Comparison of ENCODE assay signal across 9 mouse cellular contexts in the genomic region with DNA sequence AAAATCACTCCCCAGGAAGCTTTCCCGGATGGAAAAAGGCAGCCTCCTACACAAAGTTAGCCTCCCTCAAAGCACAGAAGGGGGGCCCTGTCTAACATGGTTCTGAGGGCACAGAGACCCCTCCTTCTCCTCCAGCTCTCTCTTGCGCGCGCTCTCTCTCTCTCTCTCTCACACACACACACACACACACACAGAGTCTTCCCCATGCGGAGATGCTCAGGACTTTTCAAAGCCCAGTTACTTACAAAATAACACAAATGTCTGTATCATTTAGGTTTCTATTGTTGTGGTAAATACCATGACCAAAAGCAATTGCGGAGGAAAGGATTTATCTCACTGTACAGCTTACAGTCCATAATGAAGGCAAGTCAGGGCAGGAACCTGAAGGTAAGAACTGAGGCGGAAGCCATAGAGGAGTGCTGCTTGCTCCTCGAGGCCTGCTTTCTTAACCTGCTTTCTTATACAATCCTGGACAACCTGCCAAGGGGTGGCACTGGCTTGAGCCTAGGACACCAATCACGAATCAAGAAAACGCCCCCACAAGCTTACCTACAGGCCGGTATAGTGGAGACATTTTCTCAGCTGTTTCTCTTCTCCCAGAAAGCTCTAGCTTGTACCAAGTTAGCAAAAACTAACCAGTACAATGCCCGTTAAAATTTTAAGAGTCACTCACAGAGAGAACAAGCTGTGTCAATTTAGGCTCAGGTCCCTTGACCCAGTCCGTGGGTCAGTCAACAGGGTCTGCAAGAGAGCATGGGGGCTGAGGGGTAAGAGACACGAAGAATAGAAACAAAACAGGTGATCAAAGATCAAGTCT. TPM values are rescaled to one million over a fixed set of nuclear protein-coding genes. Genes with fewer than 3 reads are reported as not detected.
DNase-seq lines count a peak whose midpoint lies in the region; ATAC-seq and TF ChIP-seq lines count a peak whose summit lies in the region.
"Had no signal": no experiment of that assay in that cellular context is flagged by ENCODE, and none has a peak within 500 bp of the region (broad histone marks: within the 10 kb centered on the region; RNA-seq: fewer than 3 reads in every experiment).

No protein-coding gene starts in this region.

- no peaks in the 10 kb centered on the region for H3K27me3 ChIP-seq in kidney, adult 2 months (replicated peaks; ENCODE audit: control insufficient read depth, insufficient read depth, low read length)
- no peaks in the 10 kb centered on the region for H3K27me3 ChIP-seq in embryonic facial prominence, embryonic 14.5 days (replicated peaks; ENCODE audit: control insufficient read depth, insufficient read depth, low read length)
- no peaks in the 10 kb centered on the region for H3K27me3 ChIP-seq in liver, embryonic 15.5 days

- peak; percentile 39; the same call in 1 of the 2 replicates for ATAC-seq in embryonic facial prominence, embryonic 14.5 days (ENCODE audit: low read depth)
- ATAC-seq in liver, embryonic 15.5 days (ENCODE audit: insufficient read depth): no peak

- WGBS in kidney, adult 2 months: 83% methylated on average over 14 of the region's 14 CpGs
- 67% methylated on average over 14 of the region's 14 CpGs for WGBS in embryonic facial prominence, embryonic 14.5 days
- WGBS in liver, embryonic 15.5 days (ENCODE audit: insufficient replicate concordance): 68% methylated on average over 14 of the region's 14 CpGs

- no peak overlapping the region for H3K27ac ChIP-seq in kidney, adult 2 months (ENCODE audit: insufficient read depth, low read depth, low read length)
- 0 out of 2 replicates have a peak overlapping the region, but pooled peaks have one; percentile 23 for H3K27ac ChIP-seq in embryonic facial prominence, embryonic 14.5 days (replicated peaks; ENCODE audit: low read depth, low read length)
- no peak overlapping the region for H3K27ac ChIP-seq in liver, embryonic 15.5 days (replicated peaks)

- no peaks in the 10 kb centered on the region for H3K9me3 ChIP-seq in embryonic facial prominence, embryonic 14.5 days (ENCODE audit: control insufficient read depth, low read length)
- H3K9me3 ChIP-seq in liver, embryonic 15.5 days (replicated peaks): no peaks in the 10 kb centered on the region

- no peak for TF ChIP-seq CTCF in kidney, adult 2 months (conservative IDR thresholded peaks at IDR 0.05; ENCODE audit: insufficient read depth, insufficient read length, low read depth, low read length)

- H3K36me3 ChIP-seq in kidney, adult 2 months (ENCODE audit: control insufficient read depth, insufficient read depth, low read length): no peaks in the 10 kb centered on the region
- H3K36me3 ChIP-seq in embryonic facial prominence, embryonic 14.5 days (ENCODE audit: control insufficient read depth, insufficient read depth, low read length): no peaks in the 10 kb centered on the region
- H3K36me3 ChIP-seq in liver, embryonic 15.5 days (replicated peaks): no peaks in the 10 kb centered on the region

- no peak for TF ChIP-seq POLR2A in kidney, adult 2 months (IDR thresholded peaks at IDR 0.05; ENCODE audit: low read depth, low read length)

- no peaks in the 10 kb centered on the region for H3K4me1 ChIP-seq in kidney, adult 2 months (ENCODE audit: control insufficient read depth, insufficient read depth, low read length)
- no peaks in the 10 kb centered on the region for H3K4me1 ChIP-seq in embryonic facial prominence, embryonic 14.5 days (ENCODE audit: control insufficient read depth, insufficient read depth, low read length)
- H3K4me1 ChIP-seq in liver, embryonic 15.5 days (replicated peaks): 0 out of 2 replicates have a peak, but pooled peaks cover 3% of the 10 kb centered on the region

- no peak for DNase-seq in kidney, adult 2 months
- DNase-seq in kidney, adult 9 months: no peak
- peak; percentile 6 for DNase-seq in CD4-positive, CD25-positive, alpha-beta regulatory T cell, adult 2 months (ENCODE audit: low read depth, low spot score)
- no peak for DNase-seq in embryonic facial prominence, embryonic 14.5 days (ENCODE audit: low spot score)
- DNase-seq in yolk sac, embryonic 10.5 days (ENCODE audit: low spot score): no peak
- no peak for DNase-seq in cerebellum, adult 9-10 months
- no peak for DNase-seq in embryo, embryonic 9.5 days (ENCODE audit: extremely low spot score)
- DNase-seq: cerebellum, adult 9-11 months had no signal

- peak overlapping the region; percentile 31 for H3K4me2 ChIP-seq in embryonic facial prominence, embryonic 14.5 days (ENCODE audit: low read depth, low read length)
- peak overlapping the region; percentile 36 for H3K4me2 ChIP-seq in liver, embryonic 15.5 days

- no peak overlapping the region for H3K9ac ChIP-seq in embryonic facial prominence, embryonic 14.5 days (ENCODE audit: low read depth, low read length)
- no peak overlapping the region for H3K9ac ChIP-seq in liver, embryonic 15.5 days

- H3K4me3 ChIP-seq in kidney, adult 2 months (ENCODE audit: insufficient read depth, low read depth, low read length): peak overlapping the region; percentile 7; the same call in 1 of the 2 replicates
- H3K4me3 ChIP-seq in embryonic facial prominence, embryonic 14.5 days (ENCODE audit: low read depth, low read length): no peak overlapping the region
- H3K4me3 ChIP-seq in liver, embryonic 15.5 days (replicated peaks): no peak overlapping the region

RNA-seq across cellular contexts. Expression of a gene that starts 41.5 kb away (rescaled TPM):
- polyA plus RNA-seq in kidney, adult 2 months (2012; rRNA removed): not detected in 2 replicates
- polyA plus RNA-seq in embryonic facial prominence, embryonic 14.5 days (2014; fragmentation: Nextera tagmentation; extraction: Ambion mirVana): not detected in 2 replicates
- polyA plus RNA-seq in liver, embryonic 15.5 days (2015; fragmentation: Nextera tagmentation; extraction: Ambion mirVana): 0.18 and 0.31 TPM in 2 replicates

RNA-seq across cellular contexts. Expression of a gene that starts 47.5 kb away (rescaled TPM):
- polyA plus RNA-seq in kidney, adult 2 months (2012; rRNA removed): 0.13 and 0.19 TPM in 2 replicates
- polyA plus RNA-seq in embryonic facial prominence, embryonic 14.5 days (2014; fragmentation: Nextera tagmentation; extraction: Ambion mirVana): not detected in 2 replicates
- 0.39 and 1.0 TPM in 2 replicates for polyA plus RNA-seq in liver, embryonic 15.5 days (2015; fragmentation: Nextera tagmentation; extraction: Ambion mirVana)

RNA-seq across cellular contexts. Expression of a gene that starts 53.2 kb away (rescaled TPM):
- polyA plus RNA-seq in kidney, adult 2 months (2012; rRNA removed): not detected in 2 replicates
- polyA plus RNA-seq in embryonic facial prominence, embryonic 14.5 days (2014; fragmentation: Nextera tagmentation; extraction: Ambion mirVana): 0.25 TPM in 1 of 2 replicates, not detected in the other
- 0.74 and 0.82 TPM in 2 replicates for polyA plus RNA-seq in liver, embryonic 15.5 days (2015; fragmentation: Nextera tagmentation; extraction: Ambion mirVana)

RNA-seq across cellular contexts. Expression of a gene that starts 59.2 kb away (rescaled TPM):
- polyA plus RNA-seq in kidney, adult 2 months (2012; rRNA removed): 0.31 and 0.54 TPM in 2 replicates
- 0.12 TPM in 1 of 2 replicates, not detected in the other for polyA plus RNA-seq in embryonic facial prominence, embryonic 14.5 days (2014; fragmentation: Nextera tagmentation; extraction: Ambion mirVana)
- polyA plus RNA-seq in liver, embryonic 15.5 days (2015; fragmentation: Nextera tagmentation; extraction: Ambion mirVana): 1.2 and 1.3 TPM in 2 replicates
